Mouse (Mus musculus): Measurements from ENCODE around the gene Rbmy. TPM values are rescaled to one million over a fixed set of nuclear protein-coding genes. Genes with fewer than 3 reads are reported as not detected.
"Not testable (repeated sequence)": the region's sequence is repeated elsewhere in the genome, so short reads cannot be mapped to it uniquely, and the experiment has no call there.

Gene Rbmy
- polyA plus RNA-seq (2012; rRNA removed), result not detected in 2 replicates

DNA sequence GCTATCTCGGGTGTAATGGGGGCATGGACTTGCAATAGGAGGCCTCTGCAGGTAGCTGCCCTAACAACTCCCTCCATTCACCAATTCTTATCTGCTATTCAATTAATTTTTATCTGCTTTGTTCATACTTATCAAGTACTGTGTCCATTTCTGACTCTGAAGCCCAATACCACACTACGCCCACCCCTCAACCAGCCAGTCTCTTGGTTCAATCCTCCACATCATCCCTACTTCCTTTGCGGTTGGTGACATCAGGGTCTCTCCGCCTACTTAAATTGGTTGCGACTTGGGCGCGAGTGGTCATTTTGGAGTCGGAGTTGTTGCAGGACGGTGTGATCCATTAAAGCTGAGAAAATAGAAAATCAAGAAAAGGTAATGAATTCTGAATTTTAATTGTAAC lies at the start of gene Rbmy, which contains the start of gene Gm10256:
Rbmy (plus strand) TSS at position 301 of the 400 bp plus-strand sequence.
Gm10256 (plus strand) TSS at position 320 of the 400 bp plus-strand sequence.
- not testable (repeated sequence) for DNase-seq (ENCODE audit: low read depth)

DNA sequence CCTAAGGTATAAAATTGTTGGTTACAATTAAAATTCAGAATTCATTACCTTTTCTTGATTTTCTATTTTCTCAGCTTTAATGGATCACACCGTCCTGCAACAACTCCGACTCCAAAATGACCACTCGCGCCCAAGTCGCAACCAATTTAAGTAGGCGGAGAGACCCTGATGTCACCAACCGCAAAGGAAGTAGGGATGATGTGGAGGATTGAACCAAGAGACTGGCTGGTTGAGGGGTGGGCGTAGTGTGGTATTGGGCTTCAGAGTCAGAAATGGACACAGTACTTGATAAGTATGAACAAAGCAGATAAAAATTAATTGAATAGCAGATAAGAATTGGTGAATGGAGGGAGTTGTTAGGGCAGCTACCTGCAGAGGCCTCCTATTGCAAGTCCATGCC lies 34.4 kb upstream of the Rbmy start, which contains the start of gene Gm4064:
Gm4064 (minus strand) TSS at position 101 of the 400 bp plus-strand sequence.
- not testable (repeated sequence) for DNase-seq (ENCODE audit: low read depth)

Other genes with a start within 250 kb of the Rbmy start
- gene H2al2c, start 231.6 kb upstream of the Rbmy start, polyA plus RNA-seq (2012; rRNA removed), result not detected in 2 replicates
- gene Sry, start 167.0 kb upstream of the Rbmy start, polyA plus RNA-seq (2012; rRNA removed), result not detected in 2 replicates
- gene H2al2b, start 110.0 kb upstream of the Rbmy start, polyA plus RNA-seq (2012; rRNA removed), result not detected in 2 replicates
- not detected in 2 replicates for gene Gm4064, start 34.5 kb upstream of the Rbmy start, polyA plus RNA-seq (2012; rRNA removed)
- not detected in 2 replicates for gene Gm10256, start within 50 bp of the Rbmy start, polyA plus RNA-seq (2012; rRNA removed)
- gene Gm10352, start 70.3 kb downstream of the Rbmy start, polyA plus RNA-seq (2012; rRNA removed), result 0.08 TPM in 1 of 2 replicates, not detected in the other
- not detected in 2 replicates for gene Gm29289, start 101.9 kb downstream of the Rbmy start, polyA plus RNA-seq (2012; rRNA removed)